Mouse (Mus musculus) testis, postnatal 14 days (tissue): ENCODE results near the gene Olfr270.
A peak's percentile ranks its signal among the peaks of the same experiment; 100 is the strongest.

Source experiments
- DNase-seq: peaks from one replicate; pipeline ENCODE4 v3.0.0; 2021; ENCODE audit warnings: low spot score

The Olfr270 gene

DNA sequence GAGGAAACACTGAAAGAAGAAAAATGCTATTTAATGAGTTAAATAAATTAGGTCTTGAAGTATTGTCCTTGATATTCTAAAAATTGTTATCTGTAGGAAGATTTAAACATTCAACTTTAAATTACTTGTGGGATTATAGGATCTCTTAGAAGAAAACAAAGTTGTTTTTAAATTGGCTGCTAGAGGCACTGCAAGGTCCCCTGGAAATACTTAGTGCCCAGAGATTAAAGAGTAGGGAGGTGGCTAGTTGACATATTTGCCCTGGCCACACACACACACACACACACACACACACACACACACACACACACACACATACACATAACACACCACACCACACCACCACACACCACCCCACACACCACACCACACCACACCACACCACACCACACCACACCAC, at the start of gene Olfr270:
TSS of gene Olfr270 (plus strand) at position 301 of the 400 bp plus-strand sequence.
- no peak for DNase-seq

GRCm38 (mm10) chr4:52916659-52917310, 47.6 kb upstream of the Olfr270 start:
- no peak for DNase-seq

- DNase-seq = no peak
Measured at GRCm38 (mm10) chr4:52917311-52917688, 47.0 kb upstream of the Olfr270 start.

GRCm38 (mm10) chr4:52919078-52919477, 45.3 kb upstream of the Olfr270 start, which contains the start of gene Olfr272:
Olfr272 (minus strand) TSS chr4:52919178.
- no peak for DNase-seq

- no peak for DNase-seq
Measured at GRCm38 (mm10) chr4:52930480-52930879, 33.9 kb upstream of the Olfr270 start.

DNA sequence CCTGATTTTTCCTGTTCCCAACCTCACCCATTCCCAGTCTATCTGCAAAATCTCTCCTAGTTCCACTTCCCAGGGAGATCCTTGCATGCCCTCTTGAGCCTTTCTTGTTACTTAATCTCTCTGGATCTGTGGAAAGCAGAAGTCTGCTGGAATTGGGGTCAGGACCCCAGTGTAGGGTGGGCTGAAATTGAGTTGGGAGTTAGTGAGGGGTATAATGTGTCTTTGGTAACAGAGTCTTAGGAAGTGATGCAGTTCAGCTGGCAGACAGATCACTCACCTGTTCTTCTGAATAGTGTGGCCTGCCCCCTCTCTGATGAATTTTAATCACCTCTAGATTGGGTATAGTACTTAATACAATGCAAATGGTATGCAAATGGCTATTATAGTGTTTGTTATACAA, 17.7 kb upstream of the Olfr270 start:
- no peak for DNase-seq

GRCm38 (mm10) chr4:52949005-52949404, 15.3 kb upstream of the Olfr270 start:
- no peak for DNase-seq

- peak; percentile 4 for DNase-seq
Measured at GRCm38 (mm10) chr4:52958693-52959092, 5.7 kb upstream of the Olfr270 start.

DNA sequence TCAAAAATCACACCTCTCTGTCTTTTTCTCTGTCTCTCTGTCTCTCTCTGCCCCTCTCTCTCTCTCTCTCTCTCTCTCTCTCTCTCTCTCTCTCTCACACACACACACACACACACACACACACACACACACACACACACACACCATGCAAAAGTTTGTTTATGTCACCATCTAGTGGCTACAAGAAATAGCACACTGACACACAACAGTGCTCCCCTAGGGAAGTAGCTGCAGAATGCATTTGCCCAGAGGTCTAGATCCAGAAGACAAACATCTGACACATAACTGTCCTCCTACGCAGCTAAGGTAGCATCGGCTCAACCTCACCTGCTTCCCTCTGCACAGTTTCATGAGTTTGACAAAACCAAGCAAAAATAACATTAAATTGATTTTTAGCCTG, 20.9 kb downstream of the Olfr270 start:
- DNase-seq = no peak

- DNase-seq = no peak
Measured at GRCm38 (mm10) chr4:52986266-52986665, 21.9 kb downstream of the Olfr270 start.

GRCm38 (mm10) chr4:52989248-52989647, 24.9 kb downstream of the Olfr270 start, which contains the start of gene Nipsnap3a:
Nipsnap3a (plus strand) TSS chr4:52989272.
- DNase-seq = peak; percentile 16

GRCm38 (mm10) chr4:52999449-52999848, 35.1 kb downstream of the Olfr270 start:
- no peak for DNase-seq

GRCm38 (mm10) chr4:53000154-53000553, 35.8 kb downstream of the Olfr270 start:
- DNase-seq = no peak

GRCm38 (mm10) chr4:53009183-53009582, 44.8 kb downstream of the Olfr270 start:
- DNase-seq = no peak

- DNase-seq = no peak
Measured at GRCm38 (mm10) chr4:53009871-53010270, 45.5 kb downstream of the Olfr270 start.

DNA sequence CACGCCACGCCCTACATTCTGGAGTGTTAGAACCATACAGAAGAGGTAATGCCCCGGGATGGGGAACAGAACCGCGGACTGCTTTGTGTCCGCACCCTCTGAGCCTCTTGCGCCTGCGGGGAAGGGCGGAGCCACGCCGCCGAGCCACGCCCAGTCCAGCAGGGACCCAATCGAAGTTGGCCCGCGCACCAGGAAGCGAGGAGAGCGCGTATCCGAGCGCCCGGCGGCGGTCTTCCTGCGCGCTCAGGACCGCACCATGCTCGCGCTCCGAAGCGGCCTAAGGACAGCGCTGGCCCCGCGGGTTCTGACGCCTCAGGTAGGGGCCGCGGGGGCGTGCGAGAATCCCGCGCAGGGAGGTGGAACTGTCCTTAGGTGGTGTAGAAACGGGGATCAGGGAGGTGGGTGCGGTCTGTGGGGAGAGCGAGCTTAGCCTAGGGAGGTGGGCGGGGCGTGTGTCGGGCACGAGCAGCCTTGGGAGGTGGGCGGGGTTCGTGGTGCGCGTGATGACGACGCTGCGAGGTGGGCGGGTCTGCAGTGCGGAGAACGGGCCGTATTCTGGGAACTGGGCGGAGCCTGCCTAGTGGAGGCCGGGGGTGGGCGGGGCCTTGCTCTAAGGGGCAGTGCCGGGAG, 47.5 kb downstream of the Olfr270 start, which contains the start of gene Nipsnap3b:
TSS of gene Nipsnap3b (plus strand) at position 149 of the 630 bp plus-strand sequence.
- peak; percentile 97 for DNase-seq

GRCm38 (mm10) chr4:53014421-53014820, 50.1 kb downstream of the Olfr270 start:
- no peak for DNase-seq

DNA sequence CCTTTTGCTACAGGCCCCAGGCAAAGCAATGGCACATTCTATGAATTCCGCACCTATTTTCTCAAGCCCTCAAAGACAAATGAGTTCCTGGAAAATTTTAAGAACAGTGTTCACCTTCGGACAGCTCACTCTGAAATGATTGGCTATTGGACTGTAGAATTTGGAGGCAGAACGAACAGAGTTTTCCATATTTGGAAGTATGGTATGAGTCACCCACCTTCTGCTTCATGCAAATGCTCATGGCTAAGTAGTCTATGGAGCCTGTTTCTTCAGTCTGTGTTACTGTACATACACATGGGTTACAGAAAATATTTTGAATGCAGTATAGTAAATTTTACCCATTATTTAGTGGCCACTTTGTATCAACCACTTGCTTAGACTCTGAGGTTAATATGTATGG, 50.7 kb downstream of the Olfr270 start:
- no peak for DNase-seq

- DNase-seq = no peak
Measured at GRCm38 (mm10) chr4:53018392-53018791, 54.0 kb downstream of the Olfr270 start.
